Mouse (Mus musculus) v-Abl transformed pro-B cells (cell line): ENCODE data around the gene Gm45021.
"Not testable (repeated sequence)": the region's sequence is repeated elsewhere in the genome, so short reads cannot be mapped to it uniquely, and the experiment has no call there.

Experiments
- in situ Hi-C, 2 experiments: fragments of 400-800 bp; cut with MboI; formaldehyde crosslinking; loops; one replicate each; pipeline ENCODE4 v1.15.1; 2025; ENCODE audit not compliant: unreplicated experiment in 2 of 2

The Gm45021 gene

DNA sequence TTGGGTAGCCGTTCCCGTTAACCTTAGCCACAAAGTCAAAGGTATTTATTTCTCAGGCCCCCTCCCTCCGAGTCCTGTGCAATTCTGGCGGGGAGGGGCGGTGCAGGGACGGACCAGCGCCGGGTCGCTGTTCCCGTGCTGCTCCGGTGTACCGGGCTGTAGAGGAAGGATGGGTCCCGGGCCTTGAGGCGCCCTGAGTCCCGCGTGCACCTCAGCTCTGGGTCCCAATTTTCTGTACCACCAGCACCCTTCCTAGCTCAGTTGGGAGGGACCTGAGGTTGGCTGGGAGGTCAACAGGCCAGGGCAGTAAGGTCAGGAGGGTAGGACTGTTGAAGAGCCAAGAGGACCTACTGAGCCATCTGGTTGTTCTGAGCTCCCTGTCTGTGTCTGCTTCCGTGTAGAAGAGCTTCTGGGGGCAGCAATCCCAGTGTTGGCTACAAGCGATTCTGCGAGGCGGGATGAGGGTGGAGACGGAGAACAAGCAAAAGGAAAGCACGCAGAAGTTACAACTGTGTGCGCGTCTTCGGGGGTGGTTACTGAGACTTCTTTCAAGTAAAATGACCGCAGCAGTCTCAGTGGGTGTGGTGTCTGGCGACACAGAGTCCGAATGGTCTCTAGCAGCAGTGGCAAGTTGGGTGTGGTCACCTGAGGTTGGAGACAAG, 12.8 kb downstream of the Gm45021 start:
- in situ Hi-C loops: no loop called here

DNA sequence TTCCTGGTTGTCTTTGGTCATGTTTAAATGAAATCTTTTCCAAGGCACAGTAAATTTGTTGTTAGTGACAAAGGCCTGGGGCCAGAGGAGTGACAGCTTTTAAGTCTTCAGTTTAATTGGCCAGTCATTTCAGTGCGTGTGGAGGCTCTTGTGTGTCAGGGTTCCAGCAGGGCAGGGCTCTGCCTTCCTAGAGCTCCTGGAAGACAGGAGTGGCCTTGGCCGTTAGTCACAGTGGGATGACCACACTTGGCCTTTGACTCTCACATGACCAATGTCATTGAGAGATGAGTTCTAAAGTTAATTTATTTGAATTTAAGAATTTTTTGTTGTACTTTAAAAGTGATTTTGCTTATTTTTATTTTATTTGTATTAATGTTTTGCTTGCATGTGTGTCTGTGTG, 18.7 kb downstream of the Gm45021 start:
- in situ Hi-C loops: no loop called here

DNA sequence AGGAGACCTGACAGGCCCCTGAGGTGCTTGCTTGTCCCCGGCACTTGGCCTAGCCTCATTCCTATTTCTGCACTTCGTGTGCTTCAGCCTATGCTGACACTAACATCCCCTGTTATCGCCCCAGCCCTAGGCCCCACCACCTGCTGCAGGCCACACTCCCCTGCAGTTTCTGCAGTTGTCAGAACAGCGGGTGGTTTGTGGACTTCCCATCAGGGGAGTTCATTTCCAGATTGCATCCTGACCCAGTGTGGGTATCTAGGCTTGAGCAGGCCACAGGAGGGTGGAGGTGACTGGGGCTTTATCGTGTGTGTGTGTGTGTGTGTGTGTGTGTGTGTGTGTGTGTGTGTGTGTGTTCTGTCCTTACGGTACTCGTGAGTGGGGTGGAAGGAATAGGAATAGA, 20.1 kb downstream of the Gm45021 start:
- in situ Hi-C loops: no loop called here

DNA sequence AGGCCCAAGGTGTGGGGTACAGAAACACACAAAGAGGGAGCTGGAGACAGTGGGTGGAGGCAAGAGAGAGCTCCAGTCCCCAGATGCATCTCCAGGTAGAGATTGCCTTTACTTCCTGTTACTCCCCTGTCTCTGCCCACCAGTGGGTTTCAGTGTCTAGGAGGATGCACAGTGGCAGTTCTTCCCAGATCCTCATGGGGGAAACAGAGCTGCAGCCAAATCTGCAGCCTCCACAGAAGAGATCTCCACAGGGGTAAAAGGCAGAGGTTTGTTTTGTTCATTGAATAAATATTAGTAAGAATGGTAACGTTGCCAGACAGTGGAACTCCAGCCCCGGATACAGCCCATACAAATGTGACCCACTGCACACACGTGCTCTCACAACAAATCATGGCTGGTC, 21.2 kb downstream of the Gm45021 start:
- in situ Hi-C loops: no loop called here

DNA sequence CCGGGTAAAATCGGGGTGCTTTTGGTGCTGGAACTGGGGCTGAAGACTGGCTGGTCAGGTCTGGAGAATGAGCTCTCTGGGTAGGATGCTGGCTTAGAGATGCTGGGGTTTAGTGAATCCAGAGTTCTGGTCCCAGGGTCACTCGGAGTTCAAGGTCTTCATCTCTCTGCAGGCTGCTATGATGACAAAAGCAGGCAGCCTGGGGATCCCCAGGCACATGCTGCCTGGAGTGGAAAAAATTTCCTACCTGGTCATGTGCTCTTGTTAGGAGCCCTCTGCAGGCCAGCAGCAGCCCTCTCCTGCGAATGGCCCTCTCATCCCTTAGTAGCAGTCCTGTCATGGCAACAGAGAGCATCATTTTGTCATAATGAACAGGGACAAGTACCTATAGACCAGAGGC, 24.1 kb downstream of the Gm45021 start:
- in situ Hi-C loops: no loop called here

DNA sequence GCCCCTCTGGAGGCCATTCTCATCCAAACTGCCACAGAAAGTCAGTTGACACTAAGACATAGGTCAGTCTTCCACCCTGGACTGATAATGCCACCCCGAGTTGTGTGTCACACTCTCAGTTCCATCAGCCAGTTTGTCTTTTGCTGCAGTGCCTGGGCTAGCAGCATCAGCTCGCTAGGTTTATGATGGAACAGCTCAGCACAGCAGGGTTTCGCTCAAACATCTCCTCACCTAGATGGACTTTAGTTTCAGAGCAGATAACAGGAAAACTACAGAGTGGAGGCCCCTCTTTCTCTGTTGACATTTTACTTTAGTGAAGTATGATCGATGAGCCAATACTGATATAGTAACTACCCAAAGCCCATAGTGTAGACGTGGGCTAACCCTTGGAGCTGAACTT, 25.3 kb downstream of the Gm45021 start:
- in situ Hi-C loops: no loop called here

DNA sequence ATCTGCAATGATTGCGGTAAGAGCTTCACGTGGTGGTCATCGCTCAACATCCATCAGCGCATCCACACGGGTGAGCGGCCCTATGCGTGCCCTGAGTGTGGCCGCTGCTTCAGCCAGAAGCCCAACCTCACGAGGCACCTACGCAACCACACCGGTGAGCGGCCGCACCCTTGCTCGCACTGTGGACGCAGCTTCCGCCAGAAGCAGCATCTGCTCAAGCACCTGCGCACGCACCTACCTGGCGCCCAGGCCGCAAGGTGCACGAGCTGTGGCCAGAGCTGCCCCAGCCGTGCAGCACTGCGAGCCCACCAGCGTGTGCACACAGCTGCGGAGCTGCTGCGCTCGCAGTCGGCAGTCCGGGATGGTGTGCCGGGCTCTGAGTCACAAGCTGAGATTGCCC, 30.6 kb downstream of the Gm45021 start:
- in situ Hi-C loops: no loop called here

DNA sequence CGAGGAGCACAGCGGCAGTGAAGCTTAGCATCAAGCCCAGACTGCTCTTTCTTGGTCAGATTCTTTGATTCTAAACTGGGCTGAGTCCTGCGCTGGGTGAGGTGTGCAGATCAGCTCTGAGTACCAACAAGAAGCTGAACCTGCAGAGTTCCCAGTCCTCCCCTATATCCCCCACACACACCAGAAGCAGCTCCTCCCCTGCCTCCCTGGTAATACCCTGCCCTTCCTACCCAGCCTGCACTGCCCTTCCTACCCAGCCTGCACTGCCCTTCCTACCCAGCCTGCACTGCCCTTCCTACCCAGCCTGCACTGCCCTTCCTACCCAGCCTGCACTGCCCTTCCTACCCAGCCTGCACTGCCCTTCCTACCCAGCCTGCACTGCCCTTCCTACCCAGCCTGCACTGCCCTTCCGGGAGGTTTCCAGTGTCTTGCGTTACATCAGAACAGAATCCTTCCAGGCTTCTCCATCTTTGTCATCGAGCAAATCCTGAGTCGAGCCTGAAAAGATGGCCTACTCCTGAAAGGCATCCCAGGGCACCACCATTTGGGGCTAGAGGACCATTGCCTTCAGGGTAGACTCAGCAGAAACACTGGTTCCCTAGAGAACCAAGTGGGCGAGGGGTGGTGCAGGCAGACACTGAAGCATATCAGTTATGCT, 32.9 kb downstream of the Gm45021 start:
- in situ Hi-C loops: not testable (repeated sequence)

DNA sequence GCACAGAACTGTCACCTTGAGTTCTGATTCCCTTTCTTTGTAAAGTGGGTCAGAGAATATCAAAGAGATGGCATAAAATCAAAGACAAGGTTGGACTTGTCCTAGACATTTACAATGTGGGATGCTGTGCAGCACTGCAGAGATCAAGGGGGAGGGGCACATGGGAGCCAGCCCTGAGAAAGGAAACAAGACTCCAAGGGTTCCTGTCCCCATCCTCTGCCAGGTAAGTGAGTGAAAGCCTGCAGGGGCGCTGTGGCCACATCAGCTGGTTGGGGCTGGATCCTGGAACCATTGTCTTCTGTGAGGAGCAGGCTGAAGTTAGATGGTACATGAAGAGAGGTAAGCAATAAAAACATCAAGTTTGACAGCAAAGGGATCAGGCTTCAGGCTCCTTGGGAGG, 34.0 kb downstream of the Gm45021 start:
- in situ Hi-C loops: no loop called here

DNA sequence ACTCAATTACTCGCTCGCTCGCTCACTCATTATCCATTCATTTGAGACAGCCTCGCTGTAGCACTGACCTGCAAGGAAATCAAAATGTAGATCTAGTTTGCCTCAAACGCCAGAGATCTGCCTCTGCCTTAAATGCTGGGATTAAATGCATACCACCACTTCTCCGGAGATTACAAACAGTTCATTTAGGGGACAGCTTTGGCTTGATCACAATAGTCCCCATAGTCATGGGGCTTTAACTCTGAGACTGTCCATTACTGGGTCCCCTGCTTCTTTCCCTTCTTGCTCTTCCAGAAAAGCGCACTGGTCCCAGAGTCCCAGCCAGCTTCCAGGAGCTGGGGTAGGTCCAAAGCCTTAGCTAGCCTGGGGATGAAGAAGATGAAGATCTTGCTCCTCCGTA, 37.1 kb downstream of the Gm45021 start, which contains the start of gene AI854703:
AI854703 (plus strand) TSS at position 301 of the 400 bp plus-strand sequence.
- in situ Hi-C loops: loop anchor here (25.0 kb wide), 2 partner anchors 411 to 761 kb away; partner anchors contain the start of genes Gpnmb (in 1 of the 2) and Stk31 (in 1 of the 2)

DNA sequence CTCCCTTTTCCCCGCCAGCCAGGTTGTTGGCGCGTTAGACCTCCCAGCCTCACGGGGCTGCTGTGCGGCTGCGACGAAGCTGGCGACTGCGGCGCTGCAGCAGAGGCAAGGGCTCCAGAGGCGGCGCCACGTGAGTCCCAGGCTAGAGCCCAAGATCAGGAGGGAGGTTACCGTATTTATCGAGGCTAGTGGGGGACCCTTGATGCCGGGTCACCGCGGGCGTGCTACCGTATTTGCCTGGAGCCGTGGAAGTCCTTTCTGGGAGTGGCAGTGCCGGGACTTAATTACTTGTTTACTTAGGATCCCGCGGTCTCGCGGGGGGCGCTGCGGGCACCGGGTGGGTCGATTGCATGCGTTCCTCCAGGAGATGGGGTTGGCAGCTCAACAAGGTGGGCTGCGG, 37.6 kb downstream of the Gm45021 start:
- in situ Hi-C loops: loop anchor here (25.0 kb wide), 2 partner anchors 410 to 760 kb away; partner anchors contain the start of genes Gpnmb (in 1 of the 2) and Stk31 (in 1 of the 2)

DNA sequence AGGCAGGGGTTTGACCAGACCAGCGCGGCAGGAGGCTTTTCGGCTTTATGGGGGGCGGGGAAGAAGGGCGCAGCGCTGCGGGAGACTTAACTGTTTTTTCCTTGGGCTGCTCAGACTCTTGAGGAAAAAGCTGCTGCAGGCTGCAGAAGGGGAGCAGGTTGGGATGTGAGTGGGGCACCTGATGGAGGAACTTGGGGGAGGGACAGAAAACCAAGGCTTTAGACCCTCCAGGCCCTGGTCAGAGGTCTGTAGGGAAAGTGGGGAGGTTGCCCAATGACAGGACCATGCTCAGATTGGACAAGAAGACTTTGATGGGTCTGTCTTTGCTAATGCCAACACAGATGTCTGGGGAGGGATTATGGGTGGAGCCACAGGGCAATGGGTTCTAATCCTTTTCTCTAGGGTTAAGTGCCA, 38.1 kb downstream of the Gm45021 start:
- in situ Hi-C loops: loop anchor here (25.0 kb wide), 2 partner anchors 410 to 760 kb away; partner anchors contain the start of genes Gpnmb (in 1 of the 2) and Stk31 (in 1 of the 2)

DNA sequence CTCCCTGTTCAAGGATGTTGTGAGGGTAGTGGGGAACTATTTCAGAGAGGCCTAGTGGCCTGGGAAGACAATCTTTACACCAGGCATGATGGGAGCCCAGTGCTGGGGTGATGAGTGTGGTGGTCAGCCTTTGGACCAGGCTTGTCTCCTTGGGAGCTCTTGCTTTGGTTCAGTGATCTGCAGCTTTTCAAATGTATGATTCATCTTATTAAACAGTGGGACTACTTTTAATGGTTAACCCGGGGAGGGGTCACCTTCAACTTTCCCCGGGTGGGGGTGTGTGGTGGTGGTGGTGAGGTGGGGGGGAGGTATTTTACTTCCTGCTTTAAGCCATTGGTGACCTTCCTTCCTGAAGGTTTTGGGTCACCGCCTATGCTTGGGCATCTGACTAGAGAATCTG, 39.0 kb downstream of the Gm45021 start:
- in situ Hi-C loops: loop anchor here (25.0 kb wide), 2 partner anchors 409 to 759 kb away; partner anchors contain the start of genes Gpnmb (in 1 of the 2) and Stk31 (in 1 of the 2)

DNA sequence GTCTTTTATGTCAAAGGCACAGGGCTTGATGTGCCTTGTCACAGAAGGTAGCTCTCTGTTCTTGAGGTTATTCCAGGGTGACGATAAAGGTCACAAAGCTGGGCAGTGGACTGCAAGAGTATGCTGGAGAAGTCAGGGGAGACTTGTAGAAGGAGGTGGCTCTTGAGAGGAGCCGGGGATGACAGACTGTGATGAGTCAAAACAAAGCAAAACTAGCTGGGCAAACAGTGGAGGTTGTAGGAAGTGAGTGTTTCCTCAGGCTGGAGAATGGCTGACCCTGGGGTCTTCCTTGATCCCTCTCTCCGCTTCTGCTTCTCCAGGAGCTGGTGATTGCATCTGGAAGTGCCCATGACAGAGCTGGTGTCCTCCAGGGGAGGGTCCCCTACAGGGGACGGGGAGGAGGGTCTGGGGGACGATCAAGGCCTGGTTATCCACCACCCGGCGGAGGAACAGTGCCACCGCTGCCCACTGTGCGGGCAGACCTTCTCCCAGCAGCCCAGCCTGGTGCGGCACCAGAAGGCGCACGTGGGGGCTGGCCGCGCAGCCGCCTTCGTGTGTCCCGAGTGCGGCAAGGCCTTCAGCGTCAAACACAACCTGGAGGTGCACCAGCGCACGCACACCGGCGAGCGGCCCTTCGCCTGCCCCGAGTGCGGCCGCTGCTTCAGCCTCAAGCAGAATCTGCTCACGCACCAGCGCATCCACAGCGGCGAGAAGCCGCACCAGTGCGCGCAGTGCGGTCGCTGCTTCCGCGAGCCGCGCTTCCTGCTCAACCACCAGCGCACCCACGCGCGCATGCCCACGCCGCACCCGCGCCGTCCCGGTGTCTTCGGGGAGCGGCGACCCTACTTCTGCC, 39.6 kb downstream of the Gm45021 start:
- in situ Hi-C loops: loop anchor here (25.0 kb wide), 2 partner anchors 408 to 758 kb away; partner anchors contain the start of genes Gpnmb (in 1 of the 2) and Stk31 (in 1 of the 2)

DNA sequence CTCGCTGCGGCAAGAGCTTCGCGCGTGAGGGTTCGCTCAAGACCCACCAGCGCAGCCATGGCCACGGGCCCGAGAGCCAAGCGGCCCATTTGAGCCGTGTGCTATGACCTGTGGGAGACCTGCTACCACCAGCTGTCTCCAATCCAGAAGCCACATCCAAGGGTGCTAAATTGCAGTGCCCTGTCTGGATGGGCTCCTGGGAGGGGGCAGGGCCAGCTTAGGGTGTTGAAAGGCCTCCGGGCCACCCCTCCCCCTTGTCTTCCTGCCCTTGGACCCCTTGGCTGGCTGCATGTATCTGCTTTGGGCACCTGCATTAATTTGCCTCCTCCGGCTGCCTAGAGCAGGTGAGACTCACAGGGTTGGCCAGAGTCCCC, 40.2 kb downstream of the Gm45021 start:
- in situ Hi-C loops: loop anchor here (10.0 to 25.0 kb wide), 4 partner anchors 408 to 765 kb away; partner anchors contain the start of genes Stk31 (in 2 of the 2) and Gpnmb (in 1 of the 2)

DNA sequence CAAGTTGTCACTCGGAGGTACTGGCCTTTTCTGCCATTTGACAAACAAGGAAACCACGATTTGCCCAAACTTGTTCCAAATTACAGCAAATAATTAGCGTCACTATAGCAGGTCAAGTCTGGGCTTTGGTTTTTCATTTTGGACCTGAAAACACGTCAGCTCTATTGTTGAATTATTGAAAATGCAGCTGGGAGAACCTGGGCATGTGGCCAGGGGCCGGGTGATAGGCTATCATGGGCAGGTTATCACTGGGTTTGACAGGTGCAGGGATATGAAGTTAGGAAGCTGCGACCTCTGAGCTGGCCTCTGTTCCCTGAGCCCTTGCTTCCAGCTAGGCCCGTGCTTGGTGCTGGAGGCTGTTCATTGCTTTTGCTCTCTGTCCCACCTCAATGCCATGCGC, 41.4 kb downstream of the Gm45021 start:
- in situ Hi-C loops: loop anchor here (10.0 to 25.0 kb wide), 4 partner anchors 406 to 764 kb away; partner anchors contain the start of genes Stk31 (in 2 of the 2) and Gpnmb (in 1 of the 2)

DNA sequence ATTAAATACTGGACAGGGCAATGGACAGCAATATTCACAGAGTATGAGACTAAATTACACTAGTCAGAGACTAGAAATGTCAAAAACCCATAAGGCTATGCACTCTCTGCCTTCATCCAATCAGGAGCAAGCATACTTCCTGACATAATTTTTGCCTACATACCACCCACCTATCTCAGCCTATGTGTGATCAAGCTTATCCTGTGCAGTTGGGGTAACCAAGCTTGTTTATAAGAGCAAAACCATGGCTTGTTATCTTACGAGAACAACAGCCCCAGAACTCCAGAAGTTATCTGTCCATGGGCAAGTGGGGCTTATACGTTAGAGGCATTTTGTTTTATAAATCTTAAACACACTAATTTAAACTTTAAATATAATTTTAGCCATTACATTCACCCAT, 45.7 kb downstream of the Gm45021 start:
- in situ Hi-C loops: loop anchor here (5.0 to 25.0 kb wide), 5 partner anchors 402 to 760 kb away; partner anchors contain the start of genes Stk31 (in 2 of the 2) and Gpnmb (in 1 of the 2)

DNA sequence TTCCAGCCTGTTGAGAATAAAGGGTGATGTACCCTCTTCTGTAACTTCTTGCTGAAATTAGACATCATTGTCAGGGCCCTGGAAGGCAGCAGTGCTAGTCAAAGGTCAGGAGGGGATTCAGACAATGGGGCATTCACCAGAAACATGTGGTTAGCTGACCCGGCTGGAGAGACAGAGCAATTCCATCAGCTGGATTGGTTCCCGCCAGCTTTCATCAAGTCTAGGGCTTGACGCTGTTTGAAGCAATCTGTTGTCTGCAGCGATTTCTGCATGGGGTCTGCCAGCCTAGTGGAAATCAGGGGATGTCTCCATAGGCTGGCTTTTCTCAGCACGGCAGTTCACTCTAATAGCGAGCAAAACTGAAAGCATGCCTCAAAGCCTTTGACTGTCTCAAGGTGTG, 47.1 kb downstream of the Gm45021 start:
- in situ Hi-C loops: loop anchor here (5.0 to 25.0 kb wide), 5 partner anchors 401 to 758 kb away; partner anchors contain the start of genes Stk31 (in 2 of the 2) and Gpnmb (in 1 of the 2)

DNA sequence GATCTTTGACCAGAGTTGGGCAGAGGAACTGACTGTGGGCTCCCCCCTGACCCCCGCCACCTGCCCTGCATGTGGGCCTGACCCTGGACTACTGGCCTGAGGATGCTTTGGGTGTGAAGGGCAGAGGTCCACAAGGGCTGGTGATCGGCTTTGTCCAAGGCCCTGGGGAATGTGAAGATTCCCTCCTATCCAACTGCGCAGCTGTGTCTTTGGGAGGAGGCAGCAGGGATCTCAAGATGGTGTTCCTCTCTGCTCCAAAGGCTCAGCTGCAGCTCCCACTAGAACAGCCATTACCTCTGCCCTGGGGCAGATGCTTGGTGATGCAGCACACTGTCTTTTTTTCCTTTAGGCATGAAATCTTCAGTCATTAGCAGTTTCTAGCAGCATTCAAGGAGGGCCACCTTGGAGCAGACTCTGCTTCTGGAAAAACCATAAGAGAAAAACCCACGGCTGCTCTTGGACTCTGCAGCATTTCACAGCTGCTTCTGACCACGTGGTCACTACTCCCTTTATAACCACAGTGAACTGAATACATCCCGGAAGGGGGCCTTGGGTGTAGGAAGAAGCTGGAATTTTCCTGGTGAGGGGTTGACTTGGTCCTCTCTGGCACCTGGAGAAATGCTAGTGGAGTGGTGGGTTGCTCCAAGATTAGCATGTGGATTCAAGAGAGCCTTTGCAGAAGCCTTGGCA, 48.5 kb downstream of the Gm45021 start:
- in situ Hi-C loops: loop anchor here (5.0 to 25.0 kb wide), 5 partner anchors 399 to 757 kb away; partner anchors contain the start of genes Stk31 (in 2 of the 2) and Gpnmb (in 1 of the 2)
